Mouse (Mus musculus) adrenal gland, adult 8-10 months (tissue): Measurements from ENCODE around the gene Chrnb1. TPM values are rescaled to one million over a fixed set of nuclear protein-coding genes. Genes with fewer than 3 reads are reported as not detected.

Experiments used
- DNase-seq: peaks from one replicate; pipeline ENCODE4 v3.0.0; 2022
- total RNA-seq, 4 experiments: library from RNA; stranded (reverse); gene quantifications; 2 replicates each; pipeline ENCODE4 v1.2.4; 2022

Chrnb1 gene
- 1 to 10 TPM; 1.5 to 8.1 (median 5.0) TPM for total RNA-seq

- peak; percentile 96 for DNase-seq
These were observed at the start of gene Chrnb1 for GRCm38 (mm10) chr11:69795168-69795982. Gene Chrnb1 (minus strand): TSS chr11:69795943.

- DNase-seq: no peak
These were observed 43.0 kb upstream of the Chrnb1 start for GRCm38 (mm10) chr11:69838714-69839104.

GRCm38 (mm10) chr11:69837952-69838713, 42.4 kb upstream of the Chrnb1 start, which contains the start of gene Tmem256:
Gene Tmem256 (plus strand): TSS chr11:69838514.
- DNase-seq: peak; percentile 96

DNA sequence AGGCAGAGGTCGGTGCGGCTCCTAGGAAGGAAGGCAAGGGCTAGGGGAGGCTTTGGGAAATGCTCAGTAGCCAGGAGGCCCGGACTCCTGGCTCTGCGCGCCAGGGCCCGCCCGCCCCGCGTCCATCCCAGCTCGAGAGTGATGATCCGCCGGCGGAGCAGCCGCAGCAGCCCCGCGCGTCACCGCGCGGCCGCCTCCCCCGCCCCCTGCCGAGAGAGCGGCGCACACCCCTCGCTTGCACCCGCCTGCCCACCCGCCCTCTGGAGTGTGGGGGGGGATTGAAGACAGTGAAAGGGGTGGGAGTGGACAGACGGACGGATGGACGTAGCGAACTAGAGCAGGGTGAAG, 41.8 kb upstream of the Chrnb1 start, which contains the start of gene Nlgn2:
Gene Nlgn2 (minus strand): TSS at position 181 of the 348 bp plus-strand sequence.
- no peak for DNase-seq

GRCm38 (mm10) chr11:69836703-69837576, 41.2 kb upstream of the Chrnb1 start:
- peak; percentile 31 for DNase-seq

DNA sequence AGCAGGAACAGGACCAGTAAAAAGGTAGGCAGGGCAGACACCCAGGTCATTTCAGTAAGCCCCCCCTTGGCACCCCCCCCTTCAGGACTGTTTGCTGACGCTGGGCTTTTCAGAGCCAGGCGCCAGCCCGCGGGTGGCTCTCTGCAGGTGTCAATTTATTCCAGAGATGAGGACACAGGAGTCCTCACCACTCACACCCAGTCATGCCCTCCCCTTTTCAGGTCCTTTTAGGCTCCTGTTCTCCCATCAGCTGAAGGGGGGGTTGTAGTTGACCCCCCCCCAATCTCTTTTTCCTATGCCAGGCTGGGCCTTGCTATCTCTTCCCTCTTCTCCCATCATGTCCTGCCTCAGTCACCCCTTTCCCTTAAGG, 40.2 kb upstream of the Chrnb1 start:
- DNase-seq: no peak

- DNase-seq: no peak
These were observed 39.7 kb upstream of the Chrnb1 start for GRCm38 (mm10) chr11:69835326-69835965.

- no peak for DNase-seq
These were observed 38.3 kb upstream of the Chrnb1 start for GRCm38 (mm10) chr11:69834001-69834549.

GRCm38 (mm10) chr11:69833554-69833953, 37.8 kb upstream of the Chrnb1 start:
- DNase-seq: no peak

DNA sequence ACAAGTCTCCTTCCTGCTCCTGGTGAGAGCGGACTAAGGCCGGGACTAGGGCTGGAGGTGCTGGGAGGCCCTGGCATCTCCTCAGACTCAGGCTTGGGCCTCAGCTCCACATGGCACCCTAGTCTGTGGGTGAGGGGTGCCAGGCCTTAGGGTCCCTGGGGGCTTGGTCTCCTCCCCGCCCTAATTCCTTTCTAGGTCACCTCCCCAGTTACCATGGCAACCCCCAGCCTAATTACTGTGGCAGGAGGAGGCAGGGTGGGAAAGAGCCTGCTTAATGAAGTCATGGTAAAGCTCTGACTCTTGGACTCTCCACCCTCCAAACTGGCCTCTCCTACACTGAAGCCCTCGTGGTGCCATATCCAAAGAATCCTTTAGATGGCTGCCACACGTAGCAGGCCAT, 33.1 kb upstream of the Chrnb1 start:
- DNase-seq: no peak

- DNase-seq: no peak
These were observed 27.7 kb upstream of the Chrnb1 start for GRCm38 (mm10) chr11:69823456-69823855.

- no peak for DNase-seq
These were observed 26.3 kb upstream of the Chrnb1 start, which contains the start of gene Spem1 for GRCm38 (mm10) chr11:69822080-69822479. Gene Spem1 (minus strand): TSS chr11:69822180.

DNA sequence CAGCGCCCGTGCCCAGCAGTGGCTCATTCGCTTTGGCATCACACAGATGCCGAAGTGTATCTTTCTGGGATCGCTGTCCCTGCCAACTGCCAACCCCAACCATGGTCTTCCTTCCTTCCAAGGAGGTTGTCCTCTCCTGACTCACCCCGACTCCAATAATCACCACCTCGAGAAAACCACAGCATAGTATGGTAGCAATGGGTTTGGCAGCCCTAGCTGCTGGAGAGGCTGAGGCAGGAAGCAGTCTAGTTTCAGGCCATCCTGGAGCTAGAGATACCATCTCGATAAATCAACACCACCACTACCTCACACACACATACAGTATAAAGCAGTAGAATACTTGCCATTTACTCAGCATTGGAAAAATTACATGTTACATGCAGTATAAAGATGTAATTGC, 23.1 kb upstream of the Chrnb1 start:
- DNase-seq: no peak

DNA sequence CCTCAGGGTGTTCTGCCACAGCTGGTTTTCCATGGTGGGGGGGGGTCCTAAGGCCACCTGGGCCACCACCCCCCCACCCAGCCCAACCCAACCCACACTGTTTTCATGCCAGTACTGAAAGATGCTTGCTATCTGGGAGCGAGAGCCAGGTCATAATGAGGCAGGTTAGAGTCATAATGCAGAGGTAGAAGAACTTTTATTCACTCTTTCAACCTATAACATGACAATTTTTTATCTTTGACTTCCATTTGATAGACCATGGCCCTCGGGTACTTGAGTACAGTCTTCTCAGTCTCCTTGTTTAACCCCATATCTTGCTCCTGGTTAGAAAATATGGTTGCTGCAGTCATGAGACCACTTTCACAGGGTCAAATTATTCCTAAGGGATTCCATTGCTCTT, 22.6 kb upstream of the Chrnb1 start, which contains the start of gene Spem2:
Gene Spem2 (minus strand): TSS at position 101 of the 400 bp plus-strand sequence.
- no peak for DNase-seq

- no peak for DNase-seq
These were observed 20.8 kb upstream of the Chrnb1 start for GRCm38 (mm10) chr11:69816520-69816919.

- DNase-seq: no peak
These were observed 19.4 kb upstream of the Chrnb1 start, which contains the start of gene Gm39566 for GRCm38 (mm10) chr11:69815155-69815554. Gene Gm39566 (minus strand): TSS chr11:69815298.

DNA sequence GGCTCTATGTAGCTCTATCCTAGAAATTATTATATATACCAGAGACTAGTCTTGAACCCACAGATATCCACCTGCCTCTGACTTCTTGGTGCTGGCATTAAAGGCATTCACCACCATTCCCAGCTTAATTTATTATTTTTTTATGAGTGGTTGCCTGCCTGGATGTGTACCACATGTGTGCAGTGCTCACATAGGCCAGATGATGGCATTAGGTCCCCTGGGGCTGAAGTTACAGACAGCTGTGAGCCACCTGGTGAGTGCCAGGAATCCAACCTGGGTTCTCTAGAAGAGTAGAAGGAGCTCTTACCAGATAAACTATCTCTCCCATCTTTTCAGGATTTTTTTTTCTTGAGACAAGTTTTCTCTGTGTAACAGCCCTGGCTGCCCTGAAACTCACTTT, 14.5 kb upstream of the Chrnb1 start:
- no peak for DNase-seq

DNA sequence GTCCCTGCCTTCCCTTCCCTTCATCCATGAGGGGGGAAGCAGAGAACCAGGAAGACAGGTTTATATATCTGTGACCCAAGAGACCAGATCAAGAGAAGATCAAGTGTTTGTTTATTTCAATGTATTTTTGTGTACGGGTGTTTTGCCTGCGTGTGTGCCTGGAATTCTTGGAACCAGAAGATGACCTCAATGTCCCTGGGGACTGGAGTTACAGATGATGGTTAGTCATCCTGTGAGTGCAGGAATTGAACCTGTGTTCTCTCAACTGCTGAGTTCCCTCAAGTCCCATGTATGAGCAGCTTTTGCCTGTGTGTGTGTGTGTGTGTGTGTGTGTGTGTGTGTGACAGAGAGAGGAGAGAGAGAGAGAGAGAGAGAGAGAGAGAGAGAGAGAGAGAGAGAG, 11.9 kb upstream of the Chrnb1 start:
- no peak for DNase-seq

GRCm38 (mm10) chr11:69806378-69806777, 10.6 kb upstream of the Chrnb1 start:
- no peak for DNase-seq

DNA sequence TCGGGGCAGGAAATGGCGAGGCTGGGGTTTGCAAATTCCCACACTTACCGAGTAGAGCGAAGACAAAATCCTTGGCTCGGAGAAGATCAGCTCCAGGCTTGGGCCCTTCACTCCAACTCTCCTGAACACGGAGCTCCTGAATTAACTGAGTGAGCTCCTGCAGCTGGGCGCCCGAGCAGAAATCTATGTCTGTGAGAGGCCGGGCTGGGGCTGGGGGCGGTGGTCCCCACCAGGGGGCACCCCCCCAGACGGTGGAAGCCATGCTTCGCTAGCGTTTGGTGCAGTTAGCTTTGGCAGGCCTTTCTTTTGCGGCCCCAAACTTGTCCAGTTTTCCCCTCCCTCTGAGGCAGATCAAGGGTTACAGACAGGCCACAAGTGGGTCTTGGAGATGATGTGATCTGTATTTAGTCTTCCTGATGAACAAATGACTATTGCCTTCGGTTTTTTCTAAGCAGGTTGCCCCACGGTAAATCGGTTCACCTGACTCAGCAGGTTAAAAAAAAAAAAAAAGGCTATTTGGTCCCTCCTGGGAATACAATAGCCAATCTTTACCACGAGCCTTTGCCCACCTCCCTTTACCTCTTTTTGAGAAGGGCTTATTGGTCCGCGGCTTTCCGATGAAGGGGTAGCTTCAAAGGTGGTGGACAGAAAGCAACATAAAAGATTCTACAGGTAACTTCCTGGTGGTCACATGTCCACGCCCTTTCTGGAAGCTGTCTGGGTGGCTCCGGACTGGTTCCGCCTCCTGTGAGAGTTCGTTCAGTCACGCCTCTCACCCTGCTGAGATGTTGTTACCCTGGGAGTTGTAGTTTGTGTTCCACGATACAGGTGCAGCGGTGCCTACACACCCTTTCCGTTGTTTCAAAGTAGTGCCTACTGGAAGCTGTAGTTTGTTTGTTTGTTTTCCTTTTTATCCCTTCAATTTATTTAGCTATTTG, 9.5 kb upstream of the Chrnb1 start, which contains the start of gene Tmem102:
Gene Tmem102 (minus strand): TSS at position 653 of the 938 bp plus-strand sequence.
- DNase-seq: no peak

DNA sequence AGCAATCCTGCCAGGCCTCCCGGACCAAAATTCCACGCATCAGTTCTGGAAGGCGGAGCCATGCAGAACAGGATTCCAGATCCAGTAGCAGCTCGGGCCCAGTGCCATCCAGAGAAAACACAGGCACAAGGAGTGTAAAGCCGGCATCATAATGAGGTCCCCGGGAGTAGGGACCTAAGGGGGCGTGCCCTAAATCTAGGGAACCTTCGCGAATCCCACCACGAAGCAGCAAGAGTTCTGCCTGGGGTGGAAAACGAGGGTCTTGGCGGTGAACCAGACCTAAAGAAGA, 8.9 kb upstream of the Chrnb1 start:
- DNase-seq: no peak
